Mouse (Mus musculus): ENCODE measurements at regions not wholly inside any gene's neighbourhood (a gene's known extent, or its start where the extent isn't known, plus 50 kb on each side); places are given as distances from the start of the nearest gene placed in this dataset.
"Not testable (repeated sequence)": the region's sequence is repeated elsewhere in the genome, so short reads cannot be mapped to it uniquely, and the experiment has no call there.

DNA sequence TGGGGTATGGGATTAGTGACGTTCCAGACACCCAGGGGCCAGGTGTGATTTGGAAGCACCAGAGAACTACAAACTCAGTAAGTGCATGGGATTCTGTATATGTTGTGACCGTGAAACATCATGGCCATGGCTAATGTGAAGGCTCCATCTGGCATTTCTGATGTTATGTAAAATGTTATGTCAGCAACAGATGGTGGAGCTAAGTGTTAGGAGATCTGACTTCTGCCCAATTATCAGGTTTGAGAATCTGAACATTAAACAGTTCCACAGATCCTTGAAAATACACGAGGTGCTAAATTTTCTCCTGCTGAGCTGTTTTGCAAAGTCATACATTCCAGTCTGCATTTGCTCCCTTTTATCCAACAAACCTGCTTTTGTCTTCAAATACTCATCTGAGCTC lies 223.6 kb upstream of the Egfl6 start:
- DNase-seq (ENCODE audit: low spot score): no peak

GRCm38 (mm10) chrX:166808207-166808606 lies 222.7 kb upstream of the Egfl6 start:
- DNase-seq (ENCODE audit: low spot score): no peak

DNA sequence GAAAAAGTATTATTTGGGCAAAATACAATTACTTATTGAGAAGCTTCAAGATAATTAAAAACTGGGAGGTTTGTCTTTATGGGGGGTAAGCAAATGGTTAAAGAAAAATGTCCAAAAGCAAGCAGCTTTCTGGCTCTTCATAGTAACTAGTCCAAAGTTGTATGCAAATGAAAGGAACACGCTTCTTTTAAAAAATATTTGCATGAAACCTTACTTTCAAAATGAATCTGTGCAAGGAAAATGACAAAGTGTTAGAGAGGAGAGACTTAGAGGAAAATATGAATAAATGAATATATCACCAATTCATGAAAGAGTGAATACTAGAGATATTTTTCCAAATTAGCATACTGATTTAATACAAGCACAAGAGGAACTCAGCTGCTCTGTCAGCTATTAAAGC lies 220.4 kb upstream of the Egfl6 start:
- no peak for DNase-seq (ENCODE audit: low spot score)

DNA sequence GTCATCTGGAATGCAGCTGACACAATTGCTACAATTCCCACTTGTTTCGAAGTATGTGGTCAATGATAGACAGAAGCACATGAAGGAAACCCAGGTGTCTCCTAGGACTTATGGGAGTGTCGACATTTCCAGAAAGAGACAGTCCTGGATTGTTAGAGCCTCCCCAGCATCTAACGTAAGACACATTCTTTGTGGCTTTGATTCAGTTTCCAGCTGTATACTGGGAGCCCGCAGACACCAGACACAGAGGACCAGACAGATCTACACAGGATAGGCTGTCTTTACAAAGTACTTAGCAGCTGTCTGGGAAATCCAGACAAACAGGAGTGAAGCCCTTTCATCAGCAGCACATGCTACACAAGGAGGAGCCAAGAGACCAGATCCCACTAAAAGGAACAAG lies 220.0 kb upstream of the Egfl6 start:
- no peak for DNase-seq (ENCODE audit: low spot score)

- DNase-seq (ENCODE audit: low spot score): no peak
These were observed 217.7 kb upstream of the Egfl6 start for GRCm38 (mm10) chrX:166803246-166803645.

DNA sequence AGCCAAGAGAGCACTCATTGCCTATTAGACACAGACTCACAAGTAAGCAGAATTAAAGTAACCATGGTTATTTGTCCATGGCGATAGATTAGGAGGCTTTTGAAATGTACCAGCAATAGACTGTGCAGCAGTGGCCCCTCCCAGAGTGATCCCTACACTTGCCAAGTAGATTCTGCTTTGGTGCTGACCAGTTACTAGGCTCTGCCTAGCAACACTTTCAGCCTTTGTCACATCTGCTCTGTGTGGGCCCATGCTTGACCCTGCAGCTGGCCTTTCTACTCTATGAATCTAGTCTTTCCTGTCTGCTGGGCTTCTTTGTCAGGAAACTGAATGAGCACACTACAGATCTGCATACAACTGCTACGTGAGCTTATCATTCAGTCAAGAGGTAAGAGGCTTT lies 215.5 kb upstream of the Egfl6 start:
- no peak for DNase-seq (ENCODE audit: low spot score)

DNA sequence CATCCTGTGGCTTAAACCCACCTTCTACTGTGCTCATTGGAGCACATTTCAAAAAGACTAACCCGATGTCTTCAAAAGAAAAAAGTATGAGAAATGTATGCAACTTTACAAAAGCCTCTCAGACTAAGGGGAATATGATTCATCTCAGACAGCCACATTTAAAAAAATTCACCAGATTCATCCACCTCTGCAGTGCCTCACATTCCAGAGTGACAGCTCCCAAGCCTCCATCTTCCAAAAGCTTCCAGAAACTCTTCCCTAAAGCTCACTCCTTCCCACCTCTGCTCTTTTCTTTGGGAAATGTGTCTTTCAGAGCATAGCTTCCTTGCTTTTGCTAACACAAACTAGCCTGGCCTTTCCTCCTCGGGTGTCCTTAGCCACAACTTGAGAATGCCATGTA lies 210.1 kb upstream of the Egfl6 start:
- no peak for DNase-seq (ENCODE audit: low spot score)

DNA sequence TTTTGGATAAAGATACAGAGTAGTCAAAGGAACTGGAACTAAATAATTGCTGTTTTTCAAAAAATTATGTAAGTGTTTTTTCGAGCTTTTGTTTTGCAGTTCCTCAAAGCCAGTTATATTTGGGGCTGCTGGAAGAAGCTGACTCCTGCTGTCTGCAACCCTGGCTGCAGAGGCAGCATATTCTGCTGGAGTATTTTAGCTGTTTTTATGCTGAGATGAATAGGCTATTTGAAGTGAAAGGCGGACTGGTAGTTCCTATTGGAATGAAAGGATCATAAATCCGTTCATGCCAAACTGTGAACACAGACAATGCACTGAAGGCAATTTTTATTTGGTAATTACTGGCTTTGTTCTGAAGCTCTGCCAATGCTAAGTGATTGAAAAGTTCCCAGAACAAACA lies 203.5 kb upstream of the Egfl6 start:
- DNase-seq (ENCODE audit: low spot score): no peak

DNA sequence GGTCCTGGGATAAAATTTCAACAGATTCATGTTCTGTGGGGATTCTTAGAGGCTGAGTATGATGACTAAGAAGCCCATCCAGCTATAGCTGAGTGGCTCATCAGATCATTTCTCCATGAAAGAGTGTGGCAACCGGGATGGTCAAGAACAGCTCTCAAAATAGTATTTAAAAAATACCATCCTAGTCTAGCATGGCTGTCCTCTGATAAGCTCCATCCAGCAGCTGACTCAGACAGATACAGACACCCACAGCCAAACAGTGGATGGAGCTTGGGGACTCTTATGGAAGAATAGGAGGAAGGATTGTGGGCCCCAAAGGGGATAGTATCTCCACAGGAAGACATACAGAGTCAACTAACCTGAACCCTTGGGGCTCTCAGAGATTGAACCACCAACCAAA lies 201.6 kb upstream of the Egfl6 start:
- not testable (repeated sequence) for DNase-seq (ENCODE audit: low spot score)

DNA sequence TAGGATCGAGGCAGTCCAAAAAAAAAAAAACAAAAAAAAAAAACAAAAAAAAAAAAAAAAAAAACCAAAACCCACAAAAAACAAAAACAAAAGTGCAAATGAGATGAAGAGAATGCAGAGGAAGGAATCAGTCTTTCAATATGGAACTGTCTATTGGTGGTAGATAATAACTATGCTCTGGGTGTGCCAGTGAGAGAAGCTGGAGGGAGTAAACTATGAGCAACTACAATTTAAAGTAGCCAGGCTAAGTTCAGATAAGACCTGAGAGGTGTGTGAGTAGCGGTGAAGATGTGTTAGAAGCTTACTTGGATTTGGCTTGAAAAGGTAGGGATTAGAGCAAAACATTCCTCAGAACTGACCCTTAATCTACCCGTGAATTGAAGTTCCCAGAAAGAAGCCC lies 200.1 kb upstream of the Egfl6 start:
- DNase-seq (ENCODE audit: low spot score): no peak

- no peak for DNase-seq (ENCODE audit: low spot score)
These were observed 197.9 kb upstream of the Egfl6 start for GRCm38 (mm10) chrX:166783377-166783776.

GRCm38 (mm10) chrX:166779334-166780092 lies 194.0 kb upstream of the Egfl6 start:
- no peak for DNase-seq (ENCODE audit: low spot score)

DNA sequence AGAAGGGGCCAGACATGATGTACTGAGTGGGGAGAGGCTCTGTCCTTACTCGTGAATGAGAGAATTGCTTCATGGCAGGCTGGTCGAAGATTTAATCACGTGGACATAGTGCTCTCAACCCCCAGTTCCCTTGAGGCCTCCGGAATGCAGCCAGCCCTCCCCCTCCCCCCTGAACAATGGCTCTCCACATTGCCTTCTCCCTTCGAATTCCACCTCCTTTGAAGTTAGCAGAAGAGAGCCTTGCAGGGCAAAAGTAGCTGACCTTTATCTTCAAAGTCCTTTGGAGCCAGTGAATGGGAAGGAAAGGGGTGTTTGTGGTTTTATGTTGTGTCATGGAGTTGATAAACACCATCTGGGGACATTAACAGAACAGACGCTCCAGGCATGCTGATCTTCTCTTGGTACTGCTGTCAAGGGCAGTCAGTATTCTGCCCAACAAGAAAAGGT lies 187.9 kb upstream of the Egfl6 start:
- DNase-seq (ENCODE audit: low spot score): no peak

DNA sequence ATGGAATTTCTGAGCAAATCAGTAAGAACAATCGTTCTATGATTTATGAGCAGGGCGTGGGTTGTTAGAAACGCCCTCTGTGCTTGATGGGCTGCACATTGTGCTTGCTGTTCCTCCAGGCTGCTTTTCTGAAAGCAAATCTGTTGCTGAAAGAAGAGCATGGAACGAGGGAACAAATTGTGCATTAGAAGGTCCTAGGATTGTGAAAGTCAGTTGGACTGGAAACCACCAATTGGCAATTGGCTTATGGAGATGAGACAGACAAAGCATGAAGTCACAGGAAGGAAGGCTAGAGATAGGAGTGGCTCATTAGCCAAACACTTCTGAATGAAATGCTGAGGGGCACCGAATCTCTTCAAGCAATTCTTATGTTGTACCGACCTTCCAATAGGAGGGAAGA lies 181.5 kb upstream of the Egfl6 start:
- no peak for DNase-seq (ENCODE audit: low spot score)

- no peak for DNase-seq (ENCODE audit: low spot score)
These were observed 180.1 kb upstream of the Egfl6 start for GRCm38 (mm10) chrX:166765647-166766046.

- no peak for DNase-seq (ENCODE audit: low spot score)
These were observed 176.6 kb upstream of the Egfl6 start for GRCm38 (mm10) chrX:166762098-166762497.

DNA sequence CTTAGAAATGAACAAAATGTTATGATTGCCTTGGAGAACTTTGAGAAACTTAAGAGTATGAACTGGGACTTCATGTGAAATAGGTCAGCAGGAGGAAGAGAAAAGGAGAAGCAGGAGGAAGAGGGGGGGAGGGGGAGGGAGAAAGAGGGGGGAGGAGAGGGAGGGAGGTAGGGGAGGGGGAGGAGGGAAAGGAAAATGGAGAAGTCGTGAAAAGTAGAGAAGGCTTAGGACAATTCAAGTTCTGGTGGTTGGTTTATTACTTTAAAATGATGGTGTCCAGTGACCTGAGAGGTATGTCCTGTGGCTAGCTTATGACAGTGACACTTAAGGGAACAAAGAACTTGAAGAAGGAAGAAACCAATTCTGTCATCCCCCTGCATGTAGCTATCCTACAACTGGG lies 171.6 kb upstream of the Egfl6 start:
- DNase-seq (ENCODE audit: low spot score): no peak

DNA sequence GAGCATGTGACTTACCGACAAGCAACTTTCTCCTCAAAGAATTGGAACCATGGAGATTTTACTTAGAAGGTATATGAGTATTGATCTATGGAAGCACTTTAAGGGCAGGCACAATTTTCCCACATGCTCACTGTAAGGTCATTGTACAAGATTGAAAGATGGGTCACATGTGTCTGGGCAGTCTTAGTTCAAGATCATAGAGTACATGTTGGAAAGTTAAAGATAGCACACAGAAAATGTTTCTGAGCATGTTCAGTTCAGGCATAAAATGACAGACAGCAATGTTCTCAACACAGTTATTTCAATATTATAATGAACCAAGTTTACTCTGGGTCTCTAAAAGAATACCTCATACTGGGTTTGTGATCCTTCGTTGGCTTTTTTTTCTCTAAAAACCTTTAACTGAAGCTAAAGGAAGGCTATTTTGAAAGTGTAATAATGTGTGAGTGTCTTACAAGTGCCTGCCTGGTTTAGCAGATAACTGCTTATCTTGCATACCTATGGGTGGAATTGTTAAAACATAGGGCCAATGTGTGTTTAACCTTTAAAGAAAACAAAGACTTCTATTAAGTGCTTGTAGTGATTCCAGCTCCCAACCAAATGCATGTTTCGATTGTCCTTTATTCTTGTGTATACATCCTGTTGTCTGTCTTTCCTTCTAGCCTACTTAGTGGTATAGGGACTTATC lies 169.6 kb upstream of the Egfl6 start:
- no peak for DNase-seq (ENCODE audit: low spot score)

- DNase-seq (ENCODE audit: low spot score): no peak
These were observed 163.6 kb upstream of the Egfl6 start for GRCm38 (mm10) chrX:166749055-166749679.

GRCm38 (mm10) chrX:166731354-166731753 lies 145.8 kb upstream of the Egfl6 start:
- DNase-seq (ENCODE audit: low spot score): no peak

DNA sequence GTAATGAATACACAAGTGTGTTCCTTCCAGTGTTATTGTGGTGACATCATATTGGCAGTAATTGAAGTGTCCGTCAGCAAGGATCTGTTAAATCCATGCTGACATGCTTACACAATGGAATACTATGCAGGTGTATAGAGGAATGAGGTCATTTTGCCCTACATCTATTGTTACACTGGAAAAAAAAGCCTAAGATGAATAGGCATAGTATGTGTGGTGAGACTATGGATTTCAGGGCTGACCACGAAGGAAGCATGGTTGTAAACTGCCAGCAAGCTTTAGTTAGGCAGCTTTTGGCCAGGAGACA lies 143.1 kb upstream of the Egfl6 start:
- no peak for DNase-seq (ENCODE audit: low spot score)

DNA sequence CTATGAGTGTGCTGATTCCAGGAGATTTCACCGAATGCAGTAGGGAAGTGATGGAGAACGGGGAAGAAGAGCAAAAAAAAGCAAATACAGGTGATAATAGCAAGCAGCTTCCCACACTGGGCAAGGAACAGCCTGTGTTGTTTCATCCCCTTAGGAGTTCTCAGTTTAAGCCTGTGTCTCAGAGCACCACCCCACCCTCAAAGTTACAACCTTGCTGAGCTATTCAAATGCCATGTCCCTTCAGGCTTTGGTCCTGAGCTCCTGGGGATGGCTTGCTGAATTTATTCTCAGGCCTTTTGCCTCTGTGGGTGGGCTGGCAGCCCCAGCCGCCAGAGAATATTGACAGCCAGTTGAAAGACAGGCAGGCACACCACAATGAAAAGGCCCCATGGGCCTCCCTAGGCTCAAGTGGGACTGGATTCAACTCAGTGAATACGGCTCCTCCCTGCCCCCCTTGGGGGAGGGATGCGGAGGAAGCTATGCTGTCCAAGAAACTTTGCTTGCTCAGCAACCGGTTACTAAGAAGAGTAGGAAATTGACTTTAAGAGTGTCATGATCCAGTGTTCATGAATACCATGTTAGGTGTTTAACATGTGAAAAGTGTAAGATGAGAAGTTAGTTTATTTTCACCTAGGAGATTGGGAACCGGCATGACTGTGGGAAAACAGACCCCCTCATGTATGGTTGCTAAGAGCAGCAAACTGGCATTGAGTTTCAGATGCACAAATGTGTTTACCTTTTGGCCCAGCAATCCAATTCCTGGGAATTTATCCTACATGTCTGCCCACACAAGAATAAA lies 142.5 kb upstream of the Egfl6 start:
- no peak for DNase-seq (ENCODE audit: low spot score)
